Mouse (Mus musculus) thymus, adult 2 months (tissue): Measurements from ENCODE around the gene Cpox.

Experiments used
- CTCF ChIP-seq: fragments of 200-500 bp; IDR thresholded peaks from 2 replicates; pipeline ENCODE4 v1.5.1; 2012; ENCODE audit warnings: mild to moderate bottlenecking, control low read depth, low read length, moderate library complexity, borderline replicate concordance; ENCODE audit not compliant: control insufficient read depth, poor library complexity, insufficient read depth; ENCODE audit errors: extremely low read depth
- POLR2A ChIP-seq: fragments of 200-500 bp; IDR thresholded peaks from 2 replicates; pipeline ENCODE4 v1.6.1; 2012; ENCODE audit warnings: mild to moderate bottlenecking, low read length, control low read depth, moderate library complexity; ENCODE audit not compliant: control insufficient read depth, poor library complexity, insufficient read depth; ENCODE audit errors: extremely low read depth

- TF ChIP-seq CTCF: no peak
- no peak for TF ChIP-seq POLR2A
Observed at GRCm38 (mm10) chr16:58682870-58683269, 12.8 kb downstream of the Cpox start.
